Comparison of ENCODE assay signal across 9 mouse cellular contexts in genomic region chr4:110051281-110051665, GRCm38 (mm10).
DNase-seq lines count a peak whose midpoint lies in the region; ATAC-seq lines count a peak whose summit lies in the region.
"Had no signal": no experiment of that assay in that cellular context is flagged by ENCODE, and none has a peak within 500 bp of the region (broad histone marks: within the 10 kb centered on the region; RNA-seq: fewer than 3 reads in every experiment).

No protein-coding gene starts in this region.

- WGBS in kidney, embryonic 16.5 days: 10% methylated on average over 12 of the region's 12 CpGs
- 15% methylated on average over 12 of the region's 12 CpGs for WGBS in embryonic facial prominence, embryonic 10.5 days
- WGBS in hindbrain, embryonic 14.5 days: 11% methylated on average over 12 of the region's 12 CpGs
- 14% methylated on average over 12 of the region's 12 CpGs for WGBS in midbrain, embryonic 14.5 days

- no peaks in the 10 kb centered on the region for H3K36me3 ChIP-seq in kidney, embryonic 16.5 days (ENCODE audit: insufficient read depth, low read length)
- H3K36me3 ChIP-seq in embryonic facial prominence, embryonic 10.5 days (replicated peaks): no peaks in the 10 kb centered on the region
- H3K36me3 ChIP-seq in hindbrain, embryonic 14.5 days (replicated peaks; ENCODE audit: control insufficient read depth, insufficient read depth): no peaks in the 10 kb centered on the region
- no peaks in the 10 kb centered on the region for H3K36me3 ChIP-seq in midbrain, embryonic 14.5 days (ENCODE audit: control insufficient read depth, insufficient read depth, low read length)

- H3K9me3 ChIP-seq in kidney, embryonic 16.5 days (ENCODE audit: low read length): no peaks in the 10 kb centered on the region
- H3K9me3 ChIP-seq in embryonic facial prominence, embryonic 10.5 days: no peaks in the 10 kb centered on the region
- H3K9me3 ChIP-seq in hindbrain, embryonic 14.5 days (ENCODE audit: control insufficient read depth, low read length): no peaks in the 10 kb centered on the region
- no peaks in the 10 kb centered on the region for H3K9me3 ChIP-seq in midbrain, embryonic 14.5 days (ENCODE audit: control insufficient read depth, low read length)

- no peaks in the 10 kb centered on the region for H3K27me3 ChIP-seq in kidney, embryonic 16.5 days (ENCODE audit: insufficient read depth, low read length)
- H3K27me3 ChIP-seq in embryonic facial prominence, embryonic 10.5 days (replicated peaks; ENCODE audit: low read depth, poor library complexity, severe bottlenecking): peaks cover 18% of the 10 kb centered on the region
- H3K27me3 ChIP-seq in hindbrain, embryonic 14.5 days (ENCODE audit: control insufficient read depth, insufficient read depth, low read length): no peaks in the 10 kb centered on the region
- H3K27me3 ChIP-seq in midbrain, embryonic 14.5 days (ENCODE audit: control insufficient read depth, insufficient read depth, low read length): no peaks in the 10 kb centered on the region

- peaks cover 21% of the 10 kb centered on the region; the same call in 1 of the 2 replicates for H3K4me1 ChIP-seq in kidney, embryonic 16.5 days (ENCODE audit: insufficient read depth, low read length)
- peaks cover 17% of the 10 kb centered on the region for H3K4me1 ChIP-seq in embryonic facial prominence, embryonic 10.5 days
- peaks cover 12% of the 10 kb centered on the region for H3K4me1 ChIP-seq in hindbrain, embryonic 14.5 days (replicated peaks; ENCODE audit: control insufficient read depth, insufficient read depth, low read length)
- H3K4me1 ChIP-seq in midbrain, embryonic 14.5 days (ENCODE audit: control insufficient read depth, insufficient read depth, low read length): no peaks in the 10 kb centered on the region

- DNase-seq in kidney, adult 9 months: no peak
- DNase-seq in embryonic facial prominence, embryonic 10.5 days (ENCODE audit: low spot score): no peak
- DNase-seq in hindbrain, embryonic 14.5 days (ENCODE audit: low spot score): peak; percentile 39
- DNase-seq in midbrain, embryonic 14.5 days: peak; percentile 70
- DNase-seq in gastrocnemius, adult 18-20 months (ENCODE audit: low spot score): no peak
- no peak for DNase-seq in frontal cortex, adult 2 months (ENCODE audit: extremely low spot score in 1 of 2, low spot score in 1 of 2)
- DNase-seq in left cerebral cortex, adult 8-10 months (ENCODE audit: low spot score in 2 of 2): no peak

- peak overlapping the region; percentile 44 for H3K4me3 ChIP-seq in kidney, embryonic 16.5 days (ENCODE audit: low read length)
- H3K4me3 ChIP-seq in embryonic facial prominence, embryonic 10.5 days: peak overlapping the region; percentile 61
- peak overlapping the region; percentile 45 for H3K4me3 ChIP-seq in hindbrain, embryonic 14.5 days (replicated peaks; ENCODE audit: low read length)
- peak overlapping the region; percentile 45 for H3K4me3 ChIP-seq in midbrain, embryonic 14.5 days (replicated peaks; ENCODE audit: low read depth, low read length)
- H3K4me3 ChIP-seq: myocyte had no signal

- peak overlapping the region; percentile 65 for H3K9ac ChIP-seq in kidney, embryonic 16.5 days (replicated peaks; ENCODE audit: low read length)
- H3K9ac ChIP-seq in hindbrain, embryonic 14.5 days: peak overlapping the region; percentile 71
- H3K9ac ChIP-seq in midbrain, embryonic 14.5 days (replicated peaks; ENCODE audit: low read length): peak overlapping the region; percentile 62

- peak overlapping the region; percentile 70 for H3K4me2 ChIP-seq in kidney, embryonic 16.5 days (replicated peaks; ENCODE audit: low read depth, low read length)
- peak overlapping the region; percentile 86 for H3K4me2 ChIP-seq in hindbrain, embryonic 14.5 days (replicated peaks)
- peak overlapping the region; percentile 73 for H3K4me2 ChIP-seq in midbrain, embryonic 14.5 days (ENCODE audit: low read length)

- ATAC-seq in kidney, embryonic 16.5 days (ENCODE audit: low FRiP score, low TSS enrichment): no peak; the same call in 1 of the 2 replicates
- peak; percentile 49 for ATAC-seq in hindbrain, embryonic 14.5 days (ENCODE audit: low FRiP score)
- no peak for ATAC-seq in midbrain, embryonic 14.5 days (ENCODE audit: low FRiP score, low TSS enrichment)

- 0 out of 2 replicates have a peak overlapping the region, but pooled peaks have one; percentile 29 for H3K27ac ChIP-seq in kidney, embryonic 16.5 days (ENCODE audit: low read length)
- H3K27ac ChIP-seq in embryonic facial prominence, embryonic 10.5 days (replicated peaks): peak overlapping the region; percentile 73
- H3K27ac ChIP-seq in hindbrain, embryonic 14.5 days: peak overlapping the region; percentile 78
- peak overlapping the region; percentile 60 for H3K27ac ChIP-seq in midbrain, embryonic 14.5 days (replicated peaks; ENCODE audit: low read depth, low read length)

Comparison
In these comparisons a context has a peak if more than half of its experiments do, and no peak if none do; other contexts are left out.
1. DNase-seq: peak in hindbrain, embryonic 14.5 days (single experiment) and midbrain, embryonic 14.5 days (single experiment); none in kidney, adult 9 months (single experiment), embryonic facial prominence, embryonic 10.5 days (single experiment), gastrocnemius, adult 18-20 months (single experiment), frontal cortex, adult 2 months (0 of 2) and left cerebral cortex, adult 8-10 months (0 of 2).
2. Peak in every context shown above with its lines, with median percentiles within 50 percentile points of each other: H3K27ac ChIP-seq, H3K4me2 ChIP-seq, H3K4me3 ChIP-seq and H3K9ac ChIP-seq.